Mouse (Mus musculus): ENCODE results near the gene Ppp1r10. TPM values are rescaled to one million over a fixed set of nuclear protein-coding genes. Genes with fewer than 3 reads are reported as not detected.

Gene Ppp1r10
- polyA plus RNA-seq, 1 experiment from 2014 or later, result 23.6 TPM

DNA sequence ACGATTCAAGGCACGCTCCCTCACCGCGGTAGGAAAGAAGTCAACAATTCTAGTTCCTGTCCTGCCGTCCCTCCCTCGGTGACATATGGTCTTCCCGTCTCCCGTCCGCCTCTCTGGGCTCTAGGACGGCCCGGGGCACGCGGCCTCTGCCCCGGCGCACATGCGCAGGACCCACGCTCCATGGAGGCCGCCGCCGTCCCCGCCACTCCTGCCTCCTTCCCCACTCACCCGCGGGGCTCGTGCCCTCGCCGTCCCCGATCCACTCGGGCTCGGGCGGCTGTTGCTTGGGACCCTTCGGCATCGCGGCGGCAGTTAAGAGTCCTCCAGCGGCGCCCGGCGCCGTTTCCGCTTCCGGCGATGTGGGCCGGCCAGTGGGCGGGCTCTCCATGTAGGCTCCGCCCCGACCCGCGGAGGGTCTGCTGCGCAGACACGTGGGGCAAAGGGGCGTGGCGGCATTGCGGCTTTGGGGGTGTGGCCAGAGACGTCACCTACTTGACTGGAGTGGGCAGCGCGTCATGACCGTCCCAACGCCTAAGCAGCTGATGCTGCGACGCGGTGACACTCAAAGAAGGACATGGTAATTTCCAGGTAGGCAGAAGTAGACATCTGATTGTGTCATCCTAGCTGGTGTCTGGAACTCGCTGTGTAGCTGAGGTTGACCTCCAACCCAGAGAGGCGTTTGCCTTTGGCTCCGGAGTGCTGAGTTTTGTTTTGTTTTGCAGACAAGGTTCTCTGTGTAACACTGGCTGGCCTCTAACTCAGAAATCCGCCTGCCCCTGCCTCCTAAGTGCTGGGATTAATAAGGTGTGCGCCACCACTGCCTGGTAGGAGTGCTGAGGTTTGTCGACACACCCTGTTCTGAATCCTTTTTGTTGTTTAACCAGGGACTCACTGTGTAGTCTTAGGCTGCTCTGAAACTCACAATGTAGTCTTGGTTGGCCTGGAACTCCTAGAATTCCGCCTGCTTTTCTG lies 53.5 kb downstream of the Ppp1r10 start, which contains the start of gene Abcf1:
Gene Abcf1 (minus strand): TSS at position 344 of the 972 bp plus-strand sequence.
- Histone ChIP-seq H3K36me3 (ENCODE audit: control insufficient read depth, insufficient read depth, low read length) (peaks cover 45% of the 10 kb centered on the region), H3K4me3 (ENCODE audit: control insufficient read depth in 1 of 2, insufficient read depth in 1 of 2, low read depth in 1 of 2, low read length in 2 of 2) (peak within 1 kb of the TSS; percentile 73 to 86), H3K9ac (ENCODE audit: low read length) (peak within 1 kb of the TSS; percentile 82), H3K27ac (replicated peaks in 1 of 2; ENCODE audit: control insufficient read depth in 1 of 2, insufficient read depth in 1 of 2, low read depth in 2 of 2, low read length in 2 of 2) (peak within 1 kb of the TSS; percentile 30 to 72), H3K4me1 (ENCODE audit: control insufficient read depth in 2 of 2, insufficient read depth in 2 of 2, low read length in 2 of 2) (peaks cover 7 to 15% of the 10 kb centered on the region in 2 experiments), H3K9me3 (ENCODE audit: control insufficient read depth, low read length) (no peaks in the 10 kb centered on the region), H3K4me2 (ENCODE audit: low read length) (peak within 1 kb of the TSS; percentile 80), H3K27me3 (ENCODE audit: control insufficient read depth, insufficient read depth, low read length) (no peaks in the 10 kb centered on the region)
- under 1% methylated on average over 68 of the region's 68 CpGs for WGBS
- peak; percentile 96 for ATAC-seq (ENCODE audit: insufficient number of reproducible peaks, insufficient read depth, low FRiP score, low read depth)

- Histone ChIP-seq H3K27ac (replicated peaks in 1 of 2; ENCODE audit: control insufficient read depth in 1 of 2, insufficient read depth in 1 of 2, low read depth in 2 of 2, low read length in 2 of 2) (no peak overlapping the region), H3K27me3 (ENCODE audit: control insufficient read depth, insufficient read depth, low read length) (no peaks in the 10 kb centered on the region), H3K4me2 (ENCODE audit: low read length) (no peak overlapping the region), H3K9ac (ENCODE audit: low read length) (no peak overlapping the region), H3K4me3 (ENCODE audit: control insufficient read depth in 1 of 2, insufficient read depth in 1 of 2, low read depth in 1 of 2, low read length in 2 of 2) (no peak overlapping the region), H3K9me3 (ENCODE audit: control insufficient read depth, low read length) (no peaks in the 10 kb centered on the region), H3K4me1 (ENCODE audit: control insufficient read depth in 2 of 2, insufficient read depth in 2 of 2, low read length in 2 of 2) (peaks cover 7 to 15% of the 10 kb centered on the region in 2 experiments), H3K36me3 (ENCODE audit: control insufficient read depth, insufficient read depth, low read length) (peaks cover 54% of the 10 kb centered on the region)
- 62% methylated on average over 1 of the region's 1 CpGs for WGBS
- ATAC-seq (ENCODE audit: insufficient number of reproducible peaks, insufficient read depth, low FRiP score, low read depth), result no peak
These were observed 55.9 kb downstream of the Ppp1r10 start for GRCm38 (mm10) chr17:35972131-35972530.

GRCm38 (mm10) chr17:35978811-35979400 lies 62.7 kb downstream of the Ppp1r10 start:
- under 1% methylated on average over 41 of the region's 41 CpGs for WGBS
- H3K4me2 ChIP-seq (ENCODE audit: low read length), result peak overlapping the region; percentile 92
- no peaks in the 10 kb centered on the region for H3K27me3 ChIP-seq (ENCODE audit: control insufficient read depth, insufficient read depth, low read length)
- peak overlapping the region; percentile 80 for H3K9ac ChIP-seq (ENCODE audit: low read length)
- H3K36me3 ChIP-seq (ENCODE audit: control insufficient read depth, insufficient read depth, low read length), result peaks cover 58% of the 10 kb centered on the region
- peak overlapping the region; percentile 82 to 84 for H3K4me3 ChIP-seq (ENCODE audit: control insufficient read depth in 1 of 2, insufficient read depth in 1 of 2, low read depth in 1 of 2, low read length in 2 of 2)
- peak overlapping the region; percentile 90 to 92 for H3K27ac ChIP-seq (replicated peaks in 1 of 2; ENCODE audit: control insufficient read depth in 1 of 2, insufficient read depth in 1 of 2, low read depth in 2 of 2, low read length in 2 of 2)
- H3K4me1 ChIP-seq (ENCODE audit: control insufficient read depth in 2 of 2, insufficient read depth in 2 of 2, low read length in 2 of 2), result peaks cover 11 to 13% of the 10 kb centered on the region in 2 experiments
- H3K9me3 ChIP-seq (ENCODE audit: control insufficient read depth, low read length), result no peaks in the 10 kb centered on the region
- peak; percentile 48 for ATAC-seq (ENCODE audit: insufficient number of reproducible peaks, insufficient read depth, low FRiP score, low read depth)

- Histone ChIP-seq H3K4me3 (ENCODE audit: control insufficient read depth in 1 of 2, insufficient read depth in 1 of 2, low read depth in 1 of 2, low read length in 2 of 2) (peak within 1 kb of the TSS; percentile 82 to 84), H3K4me1 (ENCODE audit: control insufficient read depth in 2 of 2, insufficient read depth in 2 of 2, low read length in 2 of 2) (peaks cover 11 to 13% of the 10 kb centered on the region in 2 experiments), H3K36me3 (ENCODE audit: control insufficient read depth, insufficient read depth, low read length) (peaks cover 55% of the 10 kb centered on the region), H3K9ac (ENCODE audit: low read length) (peak within 1 kb of the TSS; percentile 80), H3K27me3 (ENCODE audit: control insufficient read depth, insufficient read depth, low read length) (no peaks in the 10 kb centered on the region), H3K4me2 (ENCODE audit: low read length) (peak within 1 kb of the TSS; percentile 92), H3K9me3 (ENCODE audit: control insufficient read depth, low read length) (no peaks in the 10 kb centered on the region), H3K27ac (replicated peaks in 1 of 2; ENCODE audit: control insufficient read depth in 1 of 2, insufficient read depth in 1 of 2, low read depth in 2 of 2, low read length in 2 of 2) (peak within 1 kb of the TSS; percentile 90 to 92)
- ATAC-seq (ENCODE audit: insufficient number of reproducible peaks, insufficient read depth, low FRiP score, low read depth), result peak; percentile 89
- WGBS, result under 1% methylated on average over 88 of the region's 109 CpGs
These were observed 63.4 kb downstream of the Ppp1r10 start, which contains the start of the genes Gnl1 and Prr3 for GRCm38 (mm10) chr17:35979401-35980362. Gene Gnl1, plus strand, starts transcription at chr17:35979851. Gene Prr3, minus strand, starts transcription at chr17:35980236.

DNA sequence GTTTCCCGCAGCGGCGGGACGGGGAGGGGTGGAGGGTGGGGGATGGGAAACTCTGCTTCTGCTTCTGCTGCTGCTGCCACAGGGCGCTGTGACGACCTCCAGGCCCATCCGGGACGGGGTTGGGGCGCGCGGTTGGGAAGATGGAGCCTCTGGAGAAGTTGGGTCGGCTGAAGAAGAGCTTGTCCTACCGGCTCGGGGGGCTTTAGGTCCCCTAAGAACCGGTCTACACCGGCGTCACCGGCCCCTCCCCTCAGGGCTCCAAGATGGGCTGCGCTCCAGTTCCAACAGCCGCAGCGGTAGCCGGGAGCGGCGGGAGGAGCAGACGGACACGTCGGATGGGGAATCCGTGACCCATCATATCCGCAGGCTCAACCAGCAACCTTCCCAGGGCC lies 64.1 kb downstream of the Ppp1r10 start:
- Histone ChIP-seq H3K36me3 (ENCODE audit: control insufficient read depth, insufficient read depth, low read length) (peaks cover 55% of the 10 kb centered on the region), H3K9ac (ENCODE audit: low read length) (peak overlapping the region; percentile 80), H3K27ac (replicated peaks in 1 of 2; ENCODE audit: control insufficient read depth in 1 of 2, insufficient read depth in 1 of 2, low read depth in 2 of 2, low read length in 2 of 2) (peak overlapping the region; percentile 77 to 90), H3K4me1 (ENCODE audit: control insufficient read depth in 2 of 2, insufficient read depth in 2 of 2, low read length in 2 of 2) (peaks cover 11 to 13% of the 10 kb centered on the region in 2 experiments), H3K27me3 (ENCODE audit: control insufficient read depth, insufficient read depth, low read length) (no peaks in the 10 kb centered on the region), H3K9me3 (ENCODE audit: control insufficient read depth, low read length) (no peaks in the 10 kb centered on the region), H3K4me3 (ENCODE audit: control insufficient read depth in 1 of 2, insufficient read depth in 1 of 2, low read depth in 1 of 2, low read length in 2 of 2) (peak overlapping the region; percentile 82 to 84), H3K4me2 (ENCODE audit: low read length) (peak overlapping the region; percentile 92)
- 2% methylated on average over 29 of the region's 29 CpGs for WGBS
- ATAC-seq (ENCODE audit: insufficient number of reproducible peaks, insufficient read depth, low FRiP score, low read depth), result peak; percentile 22

- WGBS, result 90% methylated on average over 9 of the region's 9 CpGs
- Histone ChIP-seq H3K4me3 (ENCODE audit: control insufficient read depth in 1 of 2, insufficient read depth in 1 of 2, low read depth in 1 of 2, low read length in 2 of 2) (no peak overlapping the region), H3K27me3 (ENCODE audit: control insufficient read depth, insufficient read depth, low read length) (no peaks in the 10 kb centered on the region)
These were observed 65.5 kb downstream of the Ppp1r10 start for GRCm38 (mm10) chr17:35981776-35982175.

More at GRCm38 (mm10) chr17:35981776-35982175, 65.5 kb downstream of the Ppp1r10 start:
- peak overlapping the region; percentile 0; the same call in 1 of the 2 replicates for H3K9ac ChIP-seq (ENCODE audit: low read length)
- no peaks in the 10 kb centered on the region for H3K9me3 ChIP-seq (ENCODE audit: control insufficient read depth, low read length)
- ATAC-seq (ENCODE audit: insufficient number of reproducible peaks, insufficient read depth, low FRiP score, low read depth), result no peak
- H3K4me1 ChIP-seq (ENCODE audit: control insufficient read depth in 2 of 2, insufficient read depth in 2 of 2, low read length in 2 of 2), result peaks cover 11 to 13% of the 10 kb centered on the region in 2 experiments
- no peak overlapping the region for H3K27ac ChIP-seq (replicated peaks in 1 of 2; ENCODE audit: control insufficient read depth in 1 of 2, insufficient read depth in 1 of 2, low read depth in 2 of 2, low read length in 2 of 2)
- peaks cover 55% of the 10 kb centered on the region for H3K36me3 ChIP-seq (ENCODE audit: control insufficient read depth, insufficient read depth, low read length)
- no peak overlapping the region for H3K4me2 ChIP-seq (ENCODE audit: low read length)

Data from heart, embryonic 14.5 days (tissue).